Mouse (Mus musculus): Measurements from ENCODE around the gene Kars.

DNA sequence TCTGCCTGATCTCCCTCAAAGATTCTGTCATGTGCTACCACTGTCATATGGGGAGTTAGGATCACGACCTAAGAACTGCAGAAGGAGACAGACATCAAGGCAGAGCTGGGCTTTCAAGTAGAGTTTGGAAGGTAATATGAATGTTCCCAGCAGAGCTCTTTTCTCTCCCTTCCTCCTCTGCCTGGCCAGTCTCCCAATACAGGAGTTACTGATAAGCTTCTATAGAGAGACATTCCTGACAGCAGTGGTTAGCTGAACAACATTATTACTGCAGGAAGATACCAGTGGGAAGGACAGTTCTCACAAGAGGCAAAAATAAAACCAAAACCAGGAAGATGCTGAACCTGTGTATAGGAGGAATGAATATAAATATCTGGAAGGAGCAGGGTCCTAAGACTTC is 48.5 kb downstream of the Kars start:
- TF ChIP-seq CTCF (conservative IDR thresholded peaks at IDR 0.05; ENCODE audit: low read length) (no peak), POU5F1 (IDR thresholded peaks at IDR 0.05; ENCODE audit: borderline replicate concordance, low read length) (no peak)

Measured in E14TG2a.4 (cell line).